Mouse (Mus musculus) intestine, embryonic 14.5 days (tissue): Measurements from ENCODE around the gene Macf1. TPM values are rescaled to one million over a fixed set of nuclear protein-coding genes. Genes with fewer than 3 reads are reported as not detected.
"Not testable (repeated sequence)": the region's sequence is repeated elsewhere in the genome, so short reads cannot be mapped to it uniquely, and the experiment has no call there.

ENCODE experiments used
- ATAC-seq: fragments of 200-750 bp; cut with Nextera tagmentation; replicated peaks from 2 replicates; pipeline ENCODE4 v1.8.0; 2017; ENCODE audit warnings: low read depth, moderate number of reproducible peaks, moderate TSS enrichment, moderate library complexity; ENCODE audit not compliant: low FRiP score, low TSS enrichment
- DNase-seq: peaks from one replicate; pipeline ENCODE4 v3.0.0-alpha.2; 2018; ENCODE audit warnings: low spot score
- H3K27ac ChIP-seq: fragments of 300-500 bp; sonication (generic); 2 replicates; pipeline ENCODE4 v1.5.1; 2014; ENCODE audit warnings: low read depth, mild to moderate bottlenecking, control low read depth
- H3K27me3 ChIP-seq: fragments of 300-500 bp; sonication (generic); replicated peaks from 2 replicates; pipeline ENCODE4 v1.6.1; 2014; ENCODE audit warnings: low read length, control low read depth; ENCODE audit not compliant: control insufficient read depth, insufficient read depth
- H3K36me3 ChIP-seq: fragments of 300-500 bp; sonication (generic); 2 replicates; pipeline ENCODE4 v1.6.1; 2014; ENCODE audit warnings: low read length, control low read depth; ENCODE audit not compliant: control insufficient read depth, insufficient read depth
- H3K4me1 ChIP-seq: fragments of 300-500 bp; sonication (generic); replicated peaks from 2 replicates; pipeline ENCODE4 v1.6.1; 2014; ENCODE audit warnings: low read length, control low read depth, mixed read lengths; ENCODE audit not compliant: control insufficient read depth, insufficient read depth
- H3K4me2 ChIP-seq: fragments of 300-500 bp; sonication (generic); 2 replicates; pipeline ENCODE4 v1.6.1; 2014; ENCODE audit warnings: low read length
- H3K4me3 ChIP-seq: fragments of 300-500 bp; sonication (generic); 2 replicates; pipeline ENCODE4 v1.5.1; 2014; ENCODE audit warnings: low read depth, low read length, control low read depth, mixed read lengths
- H3K9ac ChIP-seq: fragments of 300-500 bp; sonication (generic); 2 replicates; pipeline ENCODE4 v1.6.1; 2014; ENCODE audit warnings: mild to moderate bottlenecking, low read length
- H3K9me3 ChIP-seq: fragments of 300-500 bp; sonication (generic); 2 replicates; pipeline ENCODE4 v1.6.1; 2016; ENCODE audit warnings: low read length, control low read depth; ENCODE audit not compliant: control insufficient read depth
- WGBS: fragments of 180-500 bp; shearing (Covaris S2); extraction: QIAGEN DNeasy Blood & Tissue Kit; methylation state at CpG from one replicate; pipeline ENCODE4 v1.1.7; 2014; 5-methylcytosine and 5-hydroxymethylcytosine counted together
- polyA plus RNA-seq: library from polyadenylated mRNA; unstranded; fragments of >200 nt; fragmentation: Nextera tagmentation; extraction: Ambion mirVana; gene quantifications from 2 replicates; pipeline ENCODE4 v1.2.1, GENCODE M21; 2014

The Macf1 gene
- polyA plus RNA-seq, 1 experiment from 2014 or later: 64.7 TPM

DNA sequence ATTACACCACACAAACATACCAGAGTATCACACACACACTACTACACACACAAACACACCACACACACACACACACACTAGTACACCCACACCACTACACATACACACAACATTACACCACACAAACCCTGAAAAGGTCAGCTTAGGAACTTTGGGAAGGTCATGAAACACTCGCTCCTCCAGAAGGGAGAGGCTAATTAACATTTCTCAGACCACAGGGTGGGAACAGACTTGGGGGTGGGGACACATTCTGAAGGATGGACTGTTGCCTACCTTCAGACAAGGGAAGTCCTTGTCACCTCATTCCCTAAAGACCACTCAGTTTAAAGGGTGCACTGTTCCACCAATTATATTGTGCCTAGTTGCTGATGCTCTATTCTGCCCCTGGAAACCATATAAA is 352.2 kb downstream of the Macf1 start:
- not testable (repeated sequence) for ATAC-seq, H3K36me3 ChIP-seq, DNase-seq, H3K9me3 ChIP-seq, H3K4me3 ChIP-seq, H3K4me2 ChIP-seq, H3K9ac ChIP-seq, H3K4me1 ChIP-seq, H3K27ac ChIP-seq, H3K27me3 ChIP-seq
- WGBS: 94% methylated on average over 1 of the region's 1 CpGs

DNA sequence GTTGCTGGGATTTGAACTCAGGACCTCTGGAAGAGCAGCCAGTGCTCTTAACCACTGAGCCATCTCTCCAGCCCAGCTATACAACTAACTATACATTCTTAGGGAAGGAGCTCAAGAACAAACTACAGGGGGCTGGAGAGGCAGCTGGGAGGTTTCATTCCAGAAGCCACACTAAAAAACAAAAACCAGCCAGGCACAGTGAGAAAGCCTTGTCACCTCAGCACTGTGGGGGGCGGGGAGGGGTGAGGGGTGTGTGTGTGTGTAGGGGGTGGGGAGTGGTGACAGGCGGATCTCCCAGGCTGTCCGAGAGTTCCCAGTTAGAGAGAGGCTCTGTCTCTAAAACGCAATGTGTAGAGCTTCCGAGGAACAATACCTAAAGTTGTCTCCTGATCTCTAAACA is 352.8 kb downstream of the Macf1 start:
- no peak for ATAC-seq
- Histone ChIP-seq H3K27me3 (0 out of 2 replicates have a peak, but pooled peaks cover 4% of the 10 kb centered on the region), H3K27ac (no peak overlapping the region), H3K36me3 (no peaks in the 10 kb centered on the region), H3K4me2 (no peak overlapping the region), H3K4me1 (no peaks in the 10 kb centered on the region), H3K4me3 (no peak overlapping the region), H3K9me3 (no peaks in the 10 kb centered on the region), H3K9ac (no peak overlapping the region)
- DNase-seq: no peak
- 72% methylated on average over 5 of the region's 5 CpGs for WGBS

DNA sequence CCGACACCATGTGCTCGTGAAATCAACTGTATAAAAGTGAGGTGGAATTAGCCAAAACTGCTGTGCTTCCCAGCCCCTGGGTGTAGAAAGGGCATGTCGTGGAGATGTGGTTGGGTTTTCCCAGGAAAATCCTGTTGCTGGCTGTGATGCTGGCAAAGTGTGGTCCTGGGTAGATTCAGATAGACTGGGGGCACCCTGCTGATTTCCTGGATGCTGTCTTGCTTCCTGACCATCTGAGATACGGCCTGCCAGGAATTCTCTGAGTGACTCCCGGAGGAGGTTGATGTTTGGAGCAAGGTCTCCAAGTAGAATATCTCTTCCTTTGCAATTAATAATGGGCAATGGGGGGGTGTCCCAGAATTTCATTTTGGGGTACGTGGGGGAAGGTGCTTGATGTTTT is 355.2 kb downstream of the Macf1 start:
- DNase-seq (no peak), ATAC-seq (no peak)
- H3K9ac ChIP-seq: no peak overlapping the region
- 62% methylated on average over 6 of the region's 6 CpGs for WGBS
- no peak overlapping the region for H3K4me2 ChIP-seq
- H3K27ac ChIP-seq: no peak overlapping the region
- no peak overlapping the region for H3K4me3 ChIP-seq
- H3K9me3 ChIP-seq: no peaks in the 10 kb centered on the region
- H3K36me3 ChIP-seq: no peaks in the 10 kb centered on the region
- no peaks in the 10 kb centered on the region for H3K27me3 ChIP-seq
- H3K4me1 ChIP-seq: no peaks in the 10 kb centered on the region

DNA sequence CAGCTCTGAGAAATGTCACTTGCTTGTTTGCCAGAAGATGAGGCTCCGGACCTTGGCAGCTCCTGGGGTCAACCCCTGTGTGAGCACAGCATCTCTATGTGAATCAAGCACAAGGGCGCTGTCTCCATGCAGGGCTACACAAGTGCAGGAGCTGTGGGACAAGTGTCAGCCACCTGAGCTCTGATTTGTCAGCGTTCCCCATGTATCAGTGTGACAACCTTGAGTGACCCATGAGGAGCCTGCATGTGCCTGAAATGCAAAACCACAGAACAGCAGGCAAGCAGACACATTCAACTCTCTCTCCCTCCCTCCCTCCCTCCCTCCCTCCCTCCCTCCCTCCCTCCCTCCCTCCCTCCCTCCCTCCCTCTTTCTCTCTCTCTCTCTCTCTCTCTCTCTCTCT is 356.5 kb downstream of the Macf1 start:
- Histone ChIP-seq H3K4me1 (no peaks in the 10 kb centered on the region), H3K9ac (no peak overlapping the region), H3K4me2 (no peak overlapping the region), H3K4me3 (no peak overlapping the region), H3K36me3 (no peaks in the 10 kb centered on the region), H3K27ac (no peak overlapping the region), H3K9me3 (no peaks in the 10 kb centered on the region), H3K27me3 (peaks cover 8% of the 10 kb centered on the region)
- ATAC-seq (no peak), DNase-seq (no peak)
- 57% methylated on average over 3 of the region's 3 CpGs for WGBS

DNA sequence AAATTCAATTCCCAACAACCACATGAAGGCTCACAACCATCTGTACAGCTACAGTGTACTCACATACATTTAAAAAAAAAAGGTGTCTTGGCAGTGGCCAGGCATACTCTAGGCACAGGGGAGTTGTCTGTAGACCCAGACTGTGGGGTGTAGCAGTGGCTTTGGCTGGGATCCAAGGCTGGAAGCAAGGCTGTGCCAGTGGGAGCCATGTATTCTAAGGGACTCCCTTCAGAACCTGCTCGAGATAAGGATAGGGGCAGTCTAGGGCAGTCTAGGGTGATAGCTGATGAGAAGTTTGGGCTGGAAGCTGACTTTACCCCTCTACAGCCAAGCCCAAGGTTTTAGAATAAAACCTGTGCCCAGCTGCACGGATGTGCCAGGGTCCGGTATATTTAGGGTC is 358.1 kb downstream of the Macf1 start:
- H3K4me1 ChIP-seq: no peaks in the 10 kb centered on the region
- H3K4me3 ChIP-seq: no peak overlapping the region
- peaks cover 15% of the 10 kb centered on the region for H3K27me3 ChIP-seq
- H3K27ac ChIP-seq: no peak overlapping the region
- 77% methylated on average over 3 of the region's 3 CpGs for WGBS
- H3K4me2 ChIP-seq: no peak overlapping the region
- DNase-seq (no peak), ATAC-seq (no peak)
- no peaks in the 10 kb centered on the region for H3K9me3 ChIP-seq
- H3K9ac ChIP-seq: no peak overlapping the region
- no peaks in the 10 kb centered on the region for H3K36me3 ChIP-seq

DNA sequence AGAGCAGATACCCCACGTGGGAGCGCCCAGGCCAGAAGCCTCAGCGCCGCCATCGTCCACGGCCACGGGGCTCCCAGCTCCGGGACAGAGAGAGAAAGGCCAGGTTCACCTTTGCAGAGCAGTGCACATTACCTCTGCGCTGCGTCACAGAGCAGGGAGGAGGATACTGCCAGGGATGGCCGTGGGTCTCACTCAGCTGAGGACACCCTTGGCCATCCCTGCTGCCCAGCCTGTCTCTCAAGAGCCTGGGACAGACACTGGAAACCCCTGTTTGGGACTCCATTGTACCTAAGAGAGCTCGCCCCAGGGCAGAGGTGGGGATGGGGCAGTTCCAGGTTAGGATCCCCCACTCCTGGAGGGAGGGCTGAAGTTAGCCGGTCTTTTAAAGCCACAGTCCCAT is 360.6 kb downstream of the Macf1 start, which contains the start of gene Oxct2a:
Gene Oxct2a, minus strand, starts transcription at position 101 of the 400 bp plus-strand sequence.
- no peak for DNase-seq
- WGBS: 24% methylated on average over 13 of the region's 13 CpGs
- H3K4me2 ChIP-seq: peak within 1 kb of the TSS; percentile 44
- H3K27ac ChIP-seq: no peak within 1 kb of the TSS
- H3K4me1 ChIP-seq: no peaks in the 10 kb centered on the region
- H3K36me3 ChIP-seq: no peaks in the 10 kb centered on the region
- H3K4me3 ChIP-seq: peak within 1 kb of the TSS; percentile 22
- peaks cover 15% of the 10 kb centered on the region for H3K27me3 ChIP-seq
- ATAC-seq: no peak
- H3K9me3 ChIP-seq: no peaks in the 10 kb centered on the region
- no peak within 1 kb of the TSS for H3K9ac ChIP-seq

DNA sequence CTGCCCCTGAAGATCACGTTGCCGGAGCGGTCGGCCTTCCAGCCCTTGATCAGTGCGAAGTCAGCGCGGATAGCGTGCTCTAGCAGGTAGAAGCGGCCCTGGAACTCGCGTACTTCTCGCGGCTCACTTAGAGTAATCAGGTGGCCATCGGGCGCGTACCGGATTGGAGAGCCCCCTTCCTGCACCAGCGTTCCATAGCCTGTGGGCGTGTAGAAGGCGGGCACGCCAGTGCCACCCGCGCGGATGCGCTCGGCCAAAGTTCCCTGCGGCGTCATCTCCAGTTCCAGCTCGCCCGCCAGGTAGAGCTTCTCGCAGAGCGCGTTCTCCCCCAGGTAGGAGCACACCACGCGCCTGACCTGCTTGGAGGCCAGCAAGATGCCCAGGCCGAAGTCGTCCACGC is 361.2 kb downstream of the Macf1 start:
- H3K27ac ChIP-seq, H3K4me1 ChIP-seq, DNase-seq, H3K9me3 ChIP-seq, H3K36me3 ChIP-seq, H3K9ac ChIP-seq: not testable (repeated sequence)
- peak; percentile 52; the same call in 1 of the 2 replicates for ATAC-seq
- H3K4me2 ChIP-seq: peak overlapping the region; percentile 44
- peaks cover 15% of the 10 kb centered on the region for H3K27me3 ChIP-seq
- WGBS: 12% methylated on average over 16 of the region's 38 CpGs
- peak overlapping the region; percentile 22 for H3K4me3 ChIP-seq

DNA sequence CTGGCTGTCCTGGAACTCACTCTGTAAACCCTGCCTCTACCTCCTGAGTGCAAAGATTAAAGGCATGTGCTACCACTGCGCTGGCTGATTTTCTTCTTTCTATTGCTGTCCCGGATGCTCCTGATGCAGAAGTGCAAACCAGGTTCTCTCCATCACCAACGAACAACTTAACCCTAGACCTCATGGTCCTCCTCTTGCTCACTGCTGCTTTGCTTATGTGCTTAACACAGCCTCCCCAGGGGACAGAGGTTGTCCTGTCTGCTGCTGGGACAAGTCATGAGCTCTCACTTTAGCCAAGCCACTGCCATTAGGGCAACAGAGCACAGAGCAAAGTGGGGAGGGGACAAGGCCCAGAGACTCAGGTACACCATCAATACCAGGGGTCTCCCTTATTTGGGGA is 369.7 kb downstream of the Macf1 start:
- Histone ChIP-seq H3K27ac (no peak overlapping the region), H3K9ac (no peak overlapping the region), H3K4me1 (no peaks in the 10 kb centered on the region), H3K9me3 (no peaks in the 10 kb centered on the region), H3K36me3 (no peaks in the 10 kb centered on the region), H3K27me3 (no peaks in the 10 kb centered on the region), H3K4me3 (no peak overlapping the region), H3K4me2 (no peak overlapping the region)
- WGBS: 80% methylated on average over 3 of the region's 3 CpGs
- no peak for ATAC-seq
- no peak for DNase-seq

DNA sequence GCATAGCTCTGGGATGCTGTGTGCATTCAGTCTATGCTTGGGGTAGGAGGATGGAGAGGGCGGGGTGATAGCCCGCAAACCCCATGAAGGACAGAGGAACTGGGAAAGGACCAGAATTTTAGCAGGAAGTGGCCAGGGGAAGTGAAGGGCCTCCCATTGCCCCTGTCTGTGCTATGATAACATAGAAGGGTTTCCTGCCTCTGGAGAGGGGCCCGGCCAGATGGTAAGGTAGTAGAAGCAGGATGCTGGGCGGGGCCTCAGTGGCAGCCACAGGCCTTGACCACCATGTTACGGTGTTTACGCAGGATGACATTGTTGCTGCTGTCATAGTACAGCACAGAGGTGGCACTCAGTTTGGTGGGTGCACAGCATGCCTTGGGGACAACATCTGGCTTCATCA is 371.1 kb downstream of the Macf1 start:
- no peak for ATAC-seq
- Histone ChIP-seq H3K9me3 (no peaks in the 10 kb centered on the region), H3K9ac (no peak overlapping the region), H3K27me3 (no peaks in the 10 kb centered on the region), H3K4me3 (no peak overlapping the region), H3K36me3 (no peaks in the 10 kb centered on the region), H3K4me1 (no peaks in the 10 kb centered on the region), H3K27ac (no peak overlapping the region), H3K4me2 (no peak overlapping the region)
- no peak for DNase-seq
- WGBS: 88% methylated on average over 6 of the region's 6 CpGs
